Mouse (Mus musculus) frontal cortex, postnatal 36 days (tissue): ENCODE data around the gene Nudt9.

Experiments
- DNase-seq, 2 experiments: peaks; one replicate each; pipeline ENCODE4 v3.0.0; 2022; ENCODE audit warnings: low spot score in 2 of 2

Gene Nudt9

DNA sequence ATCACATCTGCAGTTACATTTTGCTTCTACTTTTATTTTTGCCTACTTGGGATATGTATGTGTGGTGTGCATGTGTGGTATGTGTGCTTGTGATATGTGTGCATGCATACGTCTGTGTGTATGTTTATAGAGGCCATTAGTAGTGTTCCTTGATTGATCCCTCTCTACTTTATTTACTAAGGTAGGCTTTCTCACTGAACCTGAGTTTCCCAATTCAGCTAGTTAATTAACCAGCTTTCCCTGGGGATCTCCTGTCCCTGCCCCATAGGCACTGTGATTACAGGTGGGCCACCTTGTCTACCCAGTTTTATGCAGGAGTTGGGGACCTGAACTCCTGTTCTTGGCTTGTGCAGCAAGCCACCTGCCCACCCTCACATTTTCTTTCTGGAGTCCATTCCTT is 9.4 kb upstream of the Nudt9 start:
- no peak for DNase-seq

DNA sequence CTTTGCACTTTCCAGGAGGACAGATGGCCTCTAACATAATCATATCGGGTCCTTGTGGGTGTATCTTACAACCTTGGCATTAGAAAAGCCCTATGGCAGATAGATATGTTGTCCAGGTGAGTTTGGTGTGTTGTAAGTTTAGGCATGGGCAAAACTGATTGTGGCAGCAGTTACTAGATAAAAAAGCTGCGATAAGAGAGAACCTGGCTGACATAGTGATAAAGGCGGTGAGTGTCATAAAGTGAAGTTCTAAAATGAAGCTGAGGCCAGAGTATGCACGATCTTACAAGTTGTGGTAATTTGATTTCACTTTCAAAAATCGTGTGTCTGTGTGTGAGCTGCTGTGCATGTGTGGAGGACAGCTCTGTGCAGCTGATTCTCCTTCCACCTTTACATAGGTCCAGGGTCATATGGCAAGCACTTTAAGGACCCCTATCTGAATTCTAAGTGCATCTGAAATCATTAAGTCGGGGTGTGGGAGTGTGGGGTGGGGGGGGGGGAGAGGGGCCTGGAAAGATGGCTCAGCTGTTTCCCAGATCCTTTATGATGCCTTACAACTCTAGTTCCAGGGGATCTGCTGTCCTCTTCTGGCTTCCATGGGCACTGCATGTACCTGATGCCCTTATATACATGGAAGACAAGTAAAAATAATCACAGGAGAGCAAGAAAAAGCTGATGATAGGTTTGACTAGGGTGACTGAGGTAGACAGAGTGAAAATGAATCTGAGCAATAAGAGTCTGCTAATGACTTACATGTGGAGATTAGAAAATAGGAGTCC is 6.8 kb upstream of the Nudt9 start:
- peak in 1 of 2 experiments; percentile 72 for DNase-seq

DNA sequence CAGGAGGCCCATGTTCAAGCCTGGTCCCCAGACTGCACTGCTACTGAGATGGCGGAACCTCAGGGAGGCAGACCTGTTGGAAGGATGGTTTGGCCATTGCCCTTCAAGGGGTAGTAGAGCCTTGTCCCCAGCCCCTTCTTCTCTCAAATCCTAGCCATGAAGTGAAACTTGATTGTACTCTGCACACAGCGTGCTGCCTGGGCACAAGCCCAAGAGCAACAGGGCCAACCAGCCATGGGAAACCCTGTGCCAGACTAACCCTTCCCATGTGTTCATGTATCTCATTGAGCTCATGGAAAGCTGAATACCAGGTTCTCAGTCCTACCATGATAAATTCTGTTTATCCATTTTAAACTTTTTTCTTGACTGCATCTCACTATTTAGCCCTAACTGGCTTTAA is 3.2 kb upstream of the Nudt9 start:
- DNase-seq = no peak

DNA sequence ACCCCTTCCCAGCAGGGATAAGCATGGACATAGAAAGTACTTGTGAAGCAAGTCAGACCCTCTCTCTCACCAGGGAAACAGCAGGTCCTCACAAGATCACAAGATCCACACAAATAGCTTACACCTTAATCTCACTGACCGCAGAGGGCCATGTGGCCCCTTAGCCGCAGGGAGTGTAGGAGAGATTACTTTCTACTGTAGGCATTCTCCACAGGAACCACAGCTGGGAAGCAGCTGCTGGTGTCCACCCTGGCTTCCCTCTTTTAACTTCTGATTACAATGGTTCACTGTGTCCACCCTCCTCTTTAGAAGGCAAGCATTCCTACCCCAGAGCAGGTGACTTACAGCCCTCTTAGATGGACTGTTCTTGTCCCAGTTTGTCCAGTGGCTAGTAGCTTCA is 2.4 kb upstream of the Nudt9 start:
- DNase-seq = no peak

DNA sequence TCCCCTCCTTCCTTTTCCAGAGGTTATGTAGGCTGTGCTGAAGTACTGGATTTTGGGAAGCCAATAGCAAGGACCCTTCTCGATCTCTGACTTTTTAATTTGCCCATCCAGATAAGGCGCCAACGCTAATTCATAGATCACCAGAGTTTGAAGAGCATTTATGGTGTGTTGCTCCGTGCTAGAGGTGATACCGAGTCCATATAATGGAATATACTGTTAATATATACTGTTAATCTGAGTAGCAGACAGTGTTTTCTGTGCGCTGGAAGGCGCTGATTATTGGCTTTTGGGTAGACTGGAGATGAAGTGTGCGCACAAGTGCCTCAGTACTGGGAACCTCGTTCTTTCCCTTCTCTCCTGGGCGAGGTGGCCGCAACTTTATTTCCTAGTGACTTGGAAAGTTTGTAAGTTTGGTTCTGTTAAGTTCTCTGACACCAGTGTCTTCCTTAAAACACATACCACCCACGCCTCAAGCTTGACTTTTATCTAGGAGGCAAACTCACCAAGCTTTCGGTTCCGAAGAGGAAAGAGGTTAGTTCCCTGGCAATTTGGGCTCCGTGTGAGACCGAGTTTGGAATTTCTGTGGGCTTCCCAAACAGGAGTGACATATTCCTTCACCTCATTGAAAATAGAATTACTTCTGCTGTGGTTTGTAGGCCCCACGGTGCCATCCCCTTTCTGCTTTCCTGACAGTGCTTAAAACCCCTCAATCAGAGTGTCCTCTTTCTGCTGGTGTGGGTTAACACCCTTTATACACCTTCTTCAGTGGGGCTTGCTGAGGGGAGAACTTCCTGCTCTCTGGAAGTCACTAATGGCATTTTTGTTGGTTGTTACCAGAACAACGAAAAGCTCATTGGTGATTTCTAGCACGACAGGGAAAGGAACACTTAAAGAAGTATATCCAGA is 1.3 kb downstream of the Nudt9 start:
- no peak for DNase-seq

DNA sequence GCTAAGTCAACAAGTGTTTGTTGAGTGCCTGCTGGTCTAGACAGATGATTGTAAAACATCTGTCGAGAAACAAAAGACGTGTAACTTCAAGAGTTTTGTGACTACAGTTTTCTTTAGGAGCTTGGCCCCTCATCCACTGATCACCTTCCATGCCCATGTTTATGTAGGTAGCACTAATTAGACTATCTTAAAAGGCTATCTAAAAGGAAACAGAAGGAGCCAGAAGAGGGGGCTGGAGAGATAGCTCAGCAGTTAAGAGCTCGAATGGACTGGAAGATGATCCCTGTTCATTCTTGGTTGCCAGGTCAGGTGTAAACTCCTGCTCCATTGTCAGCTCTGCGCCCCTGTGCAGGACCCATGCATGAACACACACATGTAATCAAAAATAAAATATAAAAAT is 2.0 kb downstream of the Nudt9 start:
- DNase-seq = no peak

DNA sequence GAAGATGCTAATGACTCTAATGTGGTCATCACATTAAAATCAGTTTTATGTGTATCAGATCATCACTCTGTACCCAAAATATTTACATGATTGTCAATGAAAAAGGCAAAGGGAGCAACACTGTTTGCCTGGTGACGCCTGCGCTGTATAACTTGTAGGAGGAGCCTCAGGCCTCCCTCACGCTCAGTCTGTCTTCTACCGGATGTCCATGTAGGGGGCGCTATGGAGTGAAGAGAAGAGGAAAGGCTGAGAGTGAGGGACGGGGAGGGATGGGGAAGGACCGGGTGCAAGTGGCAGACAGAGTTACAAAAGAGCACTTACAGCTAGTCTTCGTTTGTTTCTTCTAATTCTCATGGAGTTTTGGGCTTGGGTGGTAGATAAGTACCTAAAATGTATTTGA is 6.8 kb downstream of the Nudt9 start:
- DNase-seq = no peak

DNA sequence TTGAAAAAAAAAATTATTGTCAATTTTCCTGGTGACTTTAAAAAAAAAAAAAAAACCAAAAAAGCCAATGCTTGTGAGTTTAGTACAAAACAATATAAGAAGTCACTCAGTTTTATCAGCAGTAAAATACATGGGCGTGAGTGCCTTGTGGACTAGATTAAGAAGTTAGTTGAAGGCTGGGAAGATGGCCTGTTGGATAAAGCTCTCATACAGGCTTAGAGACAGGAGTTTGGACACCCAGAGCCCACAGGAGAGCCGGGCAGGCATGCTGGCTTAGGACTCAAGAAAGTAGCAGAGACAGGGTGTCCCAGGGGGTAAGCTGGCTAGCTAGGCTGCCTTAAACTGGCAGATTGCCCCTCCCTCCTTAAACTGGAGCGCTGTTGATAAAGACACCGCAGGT is 8.8 kb downstream of the Nudt9 start:
- DNase-seq = no peak

DNA sequence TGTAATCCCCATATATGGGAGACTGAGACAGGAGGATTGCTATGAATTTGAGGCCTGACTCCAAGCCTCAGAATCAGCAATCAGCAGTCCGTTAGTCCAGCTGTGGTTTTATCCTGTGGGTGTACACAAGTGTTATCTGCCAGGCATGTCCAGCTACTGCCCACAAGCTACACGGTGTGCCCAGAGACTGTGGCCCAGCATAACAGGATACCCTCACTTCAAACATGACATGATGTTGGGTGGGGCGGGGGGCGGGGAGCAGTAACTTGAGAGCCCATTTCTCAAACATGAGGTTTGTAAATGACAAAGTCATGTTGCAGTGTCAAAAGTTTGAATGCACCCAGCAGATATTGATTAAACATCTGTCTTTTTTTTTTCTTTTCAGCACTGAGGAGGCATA is 9.7 kb downstream of the Nudt9 start:
- DNase-seq = no peak

DNA sequence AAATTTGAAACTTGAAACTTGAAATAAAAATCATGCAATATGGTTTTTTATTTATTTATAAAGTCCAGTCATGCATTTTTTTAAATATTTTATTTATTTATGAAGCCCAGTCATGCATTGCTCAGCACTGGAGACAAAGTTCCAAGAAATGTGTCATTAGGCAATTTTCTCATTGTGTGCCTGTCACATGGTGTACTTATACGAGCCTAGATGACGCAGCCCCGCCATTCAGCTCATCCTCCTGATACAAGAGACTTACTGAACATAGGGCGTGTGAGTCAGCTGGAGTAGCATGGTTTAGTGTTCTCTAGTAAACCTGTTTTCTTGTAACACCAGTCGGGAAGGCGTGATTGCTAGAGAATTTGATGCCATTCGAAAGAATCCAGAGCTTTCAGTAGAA is 10.2 kb downstream of the Nudt9 start:
- no peak for DNase-seq

DNA sequence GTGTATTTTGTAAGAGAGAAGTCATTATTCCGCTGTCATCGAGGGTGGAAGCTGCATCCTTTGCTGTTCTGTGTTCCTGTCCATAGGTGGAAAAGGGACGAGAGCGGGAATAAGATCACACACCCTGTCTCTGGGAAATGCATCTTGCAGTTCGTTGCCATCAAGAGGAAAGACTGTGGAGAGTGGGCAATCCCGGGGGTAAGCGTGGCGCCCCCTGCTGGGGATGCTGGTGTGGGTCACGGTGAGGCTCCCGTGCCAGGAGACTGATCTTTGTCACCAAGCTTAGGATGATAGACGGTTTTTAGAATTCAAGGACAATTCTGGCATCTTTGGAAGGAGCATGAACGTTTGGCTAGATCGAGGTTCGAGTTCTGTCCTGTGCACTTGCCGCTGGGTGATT is 11.9 kb downstream of the Nudt9 start:
- DNase-seq = peak; percentile 32 to 37

DNA sequence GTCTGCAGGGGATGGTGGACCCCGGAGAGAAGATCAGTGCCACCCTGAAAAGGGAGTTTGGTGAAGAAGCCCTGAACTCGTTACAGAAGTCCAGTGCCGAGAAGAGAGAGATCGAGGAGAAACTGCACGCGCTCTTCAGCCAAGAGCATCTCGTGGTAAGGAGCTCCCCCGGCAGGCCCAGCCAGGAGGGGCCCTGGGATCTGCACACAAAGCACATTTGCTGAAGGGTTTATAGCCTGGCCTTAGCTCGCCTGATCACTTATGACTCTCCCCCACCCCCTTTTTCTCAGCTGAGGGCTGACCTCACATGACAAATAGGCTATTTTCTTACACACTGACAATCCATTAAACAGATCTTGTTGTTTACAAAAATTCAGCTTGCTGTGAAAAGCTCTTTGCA is 13.5 kb downstream of the Nudt9 start:
- no peak for DNase-seq

DNA sequence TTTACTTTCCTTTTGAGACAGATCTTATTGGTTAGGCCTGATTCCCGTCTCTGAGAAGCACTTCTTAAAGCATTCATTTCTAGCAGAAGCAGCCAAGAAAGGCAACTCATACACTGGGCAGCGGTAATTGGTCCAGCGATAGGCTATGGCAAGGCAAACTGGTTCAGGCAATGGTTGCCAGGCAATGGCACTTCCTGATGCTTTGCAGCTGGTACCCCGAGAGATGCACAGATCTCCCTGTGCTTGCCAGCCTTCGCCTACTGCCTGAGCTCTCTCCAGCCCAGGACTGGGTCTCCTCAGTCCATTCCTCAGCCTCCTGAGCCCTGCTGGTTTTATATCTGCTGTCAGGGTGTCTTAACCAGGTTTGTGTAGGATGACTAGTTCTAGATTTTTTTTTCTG is 14.3 kb downstream of the Nudt9 start:
- DNase-seq = no peak

DNA sequence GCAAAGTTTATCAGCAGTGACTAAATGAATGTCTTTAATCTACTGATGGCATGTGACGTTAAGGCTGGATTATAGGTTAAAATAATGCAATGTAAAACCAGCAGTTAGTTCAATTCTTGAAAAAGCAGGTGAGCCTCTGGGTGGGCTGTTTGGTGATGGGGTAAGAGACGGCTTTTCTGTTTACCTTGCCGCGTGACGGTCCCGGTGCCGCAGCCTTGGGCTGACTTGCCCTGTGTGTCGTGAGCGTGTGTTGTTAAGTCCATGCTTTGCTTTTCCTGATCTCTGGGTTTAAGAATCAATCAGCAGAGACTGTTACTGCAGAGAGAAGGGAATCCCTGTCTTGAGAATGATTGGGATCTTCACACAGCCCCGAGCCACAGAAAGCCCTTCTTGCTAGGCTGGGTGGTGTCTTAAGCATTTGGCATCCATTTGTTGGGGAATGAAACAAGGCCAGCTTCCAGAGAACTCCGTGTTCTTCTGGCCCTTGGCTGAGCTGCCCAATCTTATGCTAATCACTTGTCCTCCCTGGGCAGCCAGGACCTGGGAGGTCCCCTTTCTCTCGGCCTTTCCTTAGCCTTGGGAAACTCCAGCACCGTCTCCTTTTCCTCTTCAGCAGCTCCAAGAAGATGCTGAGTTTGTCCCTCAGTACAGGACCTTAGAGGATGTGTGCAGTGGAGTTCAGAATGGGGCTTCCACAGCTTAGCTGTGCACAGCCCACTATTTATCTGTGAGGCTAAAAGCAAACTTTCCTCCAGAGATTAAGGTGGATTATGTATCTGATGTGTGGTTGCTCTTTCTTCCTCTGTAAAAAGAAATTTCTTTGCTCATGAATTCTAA is 16.0 kb downstream of the Nudt9 start:
- DNase-seq = peak in 1 of 2 experiments; percentile 38

DNA sequence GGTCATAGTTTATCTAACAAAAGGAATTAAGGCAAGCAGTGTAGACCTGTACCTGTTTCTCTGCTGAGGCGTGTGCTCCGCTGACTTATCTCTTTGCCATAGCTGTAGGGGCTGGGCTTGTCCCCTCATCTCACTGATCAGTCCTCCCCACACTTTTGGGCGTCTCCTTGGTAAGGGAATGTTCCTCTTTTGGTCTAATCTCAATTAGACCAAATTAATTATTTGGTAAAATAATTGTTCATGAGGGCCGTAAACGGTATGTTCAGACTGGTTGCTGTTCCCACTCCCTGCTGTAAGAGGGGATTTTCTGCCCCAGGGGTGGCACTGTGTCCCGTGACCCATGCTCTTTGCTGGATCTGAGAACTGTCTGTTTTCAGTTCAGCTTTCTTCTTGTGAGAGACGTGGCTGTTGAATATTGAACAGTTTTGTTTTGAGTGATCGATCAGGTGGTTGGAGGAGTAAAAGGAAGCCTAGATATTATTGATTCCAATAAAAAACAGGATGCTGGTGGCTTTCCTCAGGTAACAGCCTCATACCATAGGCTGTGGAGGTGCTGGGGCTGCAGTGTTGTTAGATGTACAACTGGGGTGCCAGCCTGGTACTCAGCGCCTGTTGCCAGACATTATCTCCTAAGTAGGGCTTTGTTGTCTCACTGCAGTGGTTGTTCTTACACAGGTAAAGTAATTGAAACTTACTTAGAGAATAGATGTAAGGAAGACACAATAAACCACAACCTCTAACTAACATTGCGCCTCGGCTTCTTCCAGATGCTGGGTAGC is 16.9 kb downstream of the Nudt9 start:
- no peak for DNase-seq

DNA sequence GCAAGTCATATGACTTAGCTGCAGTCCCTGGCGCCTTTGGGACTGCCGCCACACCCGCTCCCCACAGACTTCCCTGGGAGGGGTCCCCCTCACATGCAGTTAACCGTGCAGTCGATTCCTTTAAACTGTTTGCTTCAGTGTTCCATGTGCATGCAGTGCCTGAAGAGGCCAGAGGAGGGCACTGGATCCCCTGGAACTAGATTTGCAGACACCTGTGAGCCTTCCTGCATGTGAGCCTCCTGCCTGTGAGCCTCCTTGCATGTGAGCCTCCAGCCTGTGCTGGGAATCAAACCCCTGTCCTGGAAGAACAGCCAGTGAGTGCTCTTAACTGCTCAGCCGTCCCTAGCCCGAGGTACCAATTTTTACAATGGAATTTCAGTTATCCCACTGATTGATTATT is 22.6 kb downstream of the Nudt9 start:
- peak in 1 of 2 experiments; percentile 51 for DNase-seq

DNA sequence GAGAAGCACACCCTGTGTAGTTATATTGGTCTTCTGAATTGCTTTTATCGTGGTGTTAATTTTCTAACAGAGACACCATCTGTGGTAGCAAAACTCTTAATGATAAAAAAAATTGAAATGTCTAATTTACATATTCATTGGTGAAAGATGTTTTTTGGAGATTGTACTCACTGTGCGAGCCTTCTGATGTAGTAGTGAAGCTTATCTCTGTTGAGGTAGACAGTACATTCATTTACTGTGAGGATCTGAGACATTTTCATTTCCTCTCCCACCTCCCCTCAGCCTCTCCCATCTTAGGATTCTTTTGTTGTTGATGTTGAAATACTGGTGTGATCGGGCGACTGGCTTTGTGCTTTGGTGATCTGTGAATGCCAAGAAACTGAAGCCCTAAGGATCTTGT is 24.9 kb downstream of the Nudt9 start:
- no peak for DNase-seq

DNA sequence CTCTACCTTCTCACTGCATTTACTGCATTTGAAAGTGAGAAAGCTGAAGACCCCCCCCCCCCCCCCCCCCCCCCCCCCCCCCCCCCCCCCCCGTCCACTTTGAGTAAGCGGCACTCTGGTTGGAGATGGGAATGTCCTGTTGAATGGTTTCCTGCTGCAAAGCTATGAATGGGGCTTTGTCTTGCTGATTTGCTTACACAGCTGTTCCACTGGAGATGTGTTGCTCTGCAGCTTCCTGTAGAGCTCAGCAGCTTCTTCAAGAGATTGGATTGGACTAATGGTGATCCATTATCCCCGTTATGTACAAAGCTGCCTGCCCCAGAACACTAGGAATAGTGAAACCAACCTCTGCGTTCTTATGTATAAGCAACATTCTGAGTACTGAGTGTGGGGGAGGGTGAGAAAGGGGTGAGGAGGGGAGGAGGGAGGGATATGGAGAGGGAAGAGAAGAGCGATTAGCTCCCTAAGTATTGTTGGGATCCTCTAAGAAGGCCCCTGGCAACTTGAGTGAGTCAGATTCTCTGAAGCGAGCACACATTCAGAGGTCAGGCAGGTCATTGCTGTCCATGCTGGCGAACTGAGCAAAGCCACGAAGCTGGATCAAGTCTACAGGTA is 26.3 kb downstream of the Nudt9 start:
- DNase-seq = no peak

DNA sequence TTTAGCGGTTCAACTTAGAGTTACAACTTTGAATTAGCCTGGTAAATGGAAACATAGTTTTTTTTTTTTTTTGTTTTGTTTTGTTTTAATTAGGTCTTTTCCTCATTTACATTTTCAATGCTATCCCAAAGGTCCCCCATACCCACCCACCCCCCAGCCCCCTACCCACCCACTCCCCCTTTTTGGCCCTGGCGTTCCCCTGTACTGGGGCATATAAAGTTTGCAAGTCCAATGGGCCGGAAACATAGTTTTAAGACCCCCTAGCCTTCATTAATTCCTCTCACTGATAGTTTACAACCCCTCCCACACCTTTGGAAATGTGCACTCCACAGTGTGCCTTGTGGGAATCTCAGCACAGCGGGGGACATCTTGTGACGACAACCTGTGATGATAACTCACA is 27.5 kb downstream of the Nudt9 start:
- DNase-seq = no peak

DNA sequence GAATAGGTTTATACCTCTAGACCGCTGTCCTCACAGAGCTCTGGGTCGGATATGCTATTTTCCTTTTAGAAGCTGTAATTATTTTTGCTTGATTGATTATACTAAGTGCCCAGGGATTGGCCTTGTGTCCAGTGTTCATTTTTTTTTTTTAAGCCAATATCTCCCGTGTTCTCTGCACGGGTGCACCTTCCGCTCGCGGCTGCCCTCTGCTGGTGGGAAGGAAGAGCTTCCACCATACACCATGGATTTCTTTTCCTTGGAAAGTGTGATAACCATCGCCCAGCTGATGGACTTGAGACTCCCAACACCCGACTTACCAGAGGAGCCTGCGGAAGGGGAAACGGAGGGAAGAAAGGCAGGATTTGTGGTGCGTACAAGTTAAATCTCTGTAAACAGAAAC is 28.3 kb downstream of the Nudt9 start:
- peak; percentile 55 to 65 for DNase-seq

DNA sequence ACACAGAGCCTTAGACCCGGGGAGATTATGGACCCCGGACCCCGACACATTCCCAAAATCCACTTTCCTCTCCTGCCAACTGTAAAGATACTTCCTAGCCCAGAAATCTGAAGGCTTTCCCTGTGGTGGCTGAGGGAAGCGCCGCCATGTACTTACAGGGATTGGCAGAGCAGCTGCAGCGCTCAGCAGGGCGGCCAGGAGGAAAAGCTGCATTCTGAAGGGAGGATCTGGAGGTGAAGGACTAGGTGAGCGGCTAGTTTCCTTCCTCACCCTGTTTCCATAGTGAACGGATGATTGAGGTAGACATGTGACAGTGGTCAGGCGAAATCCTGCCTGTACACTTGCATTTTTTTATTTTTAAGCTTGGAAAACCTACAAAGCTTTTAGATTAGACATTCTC is 30.3 kb downstream of the Nudt9 start:
- no peak for DNase-seq
